Mouse (Mus musculus) MEL (cell line): ENCODE data around the gene Gm10577.

Experiments
- CTCF ChIP-seq, 3 experiments: IDR thresholded peaks in 2 of 3; conservative IDR thresholded peaks in 1 of 3; 2 replicates each; pipeline ENCODE4 v1.5.1; 2011 to 2012; ENCODE audit warnings: low read length in 3 of 3, low read depth in 2 of 3, mild to moderate bottlenecking in 2 of 3, improper control_type of control experiment in 1 of 3, inconsistent platforms in 1 of 3, mixed read lengths in 1 of 3, moderate library complexity in 1 of 3; ENCODE audit not compliant: control insufficient read depth in 1 of 3, insufficient read depth in 1 of 3, poor library complexity in 1 of 3, severe bottlenecking in 1 of 3
- E2F4 ChIP-seq: IDR thresholded peaks from 2 replicates; pipeline ENCODE4 v1.6.1; 2011; ENCODE audit warnings: low read depth, low read length, improper control_type of control experiment, borderline replicate concordance
- MXI1 ChIP-seq: IDR thresholded peaks from 2 replicates; pipeline ENCODE4 v1.6.1; 2011; ENCODE audit warnings: mild to moderate bottlenecking, low read depth, low read length, improper control_type of control experiment
- POLR2A ChIP-seq, 2 experiments: IDR thresholded peaks; 2 replicates each; pipeline ENCODE4 v1.6.1; 2011 to 2012; ENCODE audit warnings: low read length in 2 of 2, mild to moderate bottlenecking in 2 of 2, control low read depth in 1 of 2, improper control_type of control experiment in 1 of 2, low read depth in 1 of 2, moderate library complexity in 1 of 2; ENCODE audit not compliant: control insufficient read depth in 1 of 2, insufficient read depth in 1 of 2, poor library complexity in 1 of 2
- POLR2AphosphoS2 ChIP-seq: IDR thresholded peaks from 2 replicates; pipeline ENCODE4 v1.6.1; 2011; ENCODE audit warnings: low read length, improper control_type of control experiment
- ZC3H11A ChIP-seq: IDR thresholded peaks from 2 replicates; pipeline ENCODE4 v1.6.1; 2012; ENCODE audit warnings: low read depth, mild to moderate bottlenecking, inconsistent platforms, low read length, improper control_type of control experiment

- TF ChIP-seq E2F4, result no peak
- no peak for TF ChIP-seq POLR2AphosphoS2
- no peak for TF ChIP-seq ZC3H11A
- no peak for TF ChIP-seq CTCF (IDR thresholded peaks at IDR 0.05 in 2 of 3, conservative IDR thresholded peaks at IDR 0.05 in 1 of 3; ENCODE audit: control insufficient read depth in 1 of 3, insufficient read depth in 1 of 3, low read depth in 2 of 3, low read length in 3 of 3, poor library complexity in 1 of 3, severe bottlenecking in 1 of 3)
- TF ChIP-seq POLR2A (IDR thresholded peaks at IDR 0.05; ENCODE audit: control insufficient read depth in 1 of 2, insufficient read depth in 1 of 2, low read depth in 1 of 2, low read length in 2 of 2, poor library complexity in 1 of 2), result no peak
- no peak for TF ChIP-seq MXI1
These were observed 23.7 kb upstream of the Gm10577 start for GRCm38 (mm10) chr4:101044149-101044548.
